Mouse (Mus musculus) olfactory bulb, adult 2 months (tissue): ENCODE data around the gene Pxdn.

Experiments
- CTCF ChIP-seq: fragments of 200-500 bp; IDR thresholded peaks from 2 replicates; pipeline ENCODE4 v1.5.1; 2012; ENCODE audit warnings: low read depth, mild to moderate bottlenecking, low read length, moderate library complexity; ENCODE audit not compliant: insufficient read depth
- POLR2A ChIP-seq: fragments of 200-500 bp; IDR thresholded peaks from 2 replicates; pipeline ENCODE4 v1.6.1; 2012; ENCODE audit warnings: mild to moderate bottlenecking, low read depth, low read length, moderate library complexity; ENCODE audit not compliant: insufficient read depth

DNA sequence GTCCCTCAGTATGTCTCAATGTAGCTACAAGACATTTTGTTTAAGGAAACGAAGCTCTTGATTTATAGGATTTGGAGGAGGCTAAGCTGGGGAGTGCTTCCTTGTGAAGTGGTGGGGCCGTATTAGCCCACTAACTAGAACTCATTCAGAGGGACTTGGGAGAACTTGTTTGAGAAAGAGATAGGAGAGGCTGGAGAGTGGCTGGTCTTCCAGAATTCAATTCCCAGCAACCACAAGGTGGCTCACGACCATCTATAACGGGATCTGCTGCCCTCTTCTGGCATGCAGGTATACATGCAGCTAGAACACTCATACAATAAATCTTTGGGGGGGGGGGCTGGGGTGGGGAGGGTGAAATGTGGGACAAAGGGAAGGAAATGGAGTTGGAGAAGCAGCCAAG, 102.7 kb downstream of the Pxdn start:
- no peak for TF ChIP-seq CTCF
- TF ChIP-seq POLR2A = no peak
